Comparison of ENCODE assay signal across 8 mouse cellular contexts in genomic region chr9:110304516-110304915, GRCm38 (mm10). TPM values are rescaled to one million over a fixed set of nuclear protein-coding genes. Genes with fewer than 3 reads are reported as not detected.
DNase-seq lines count a peak whose midpoint lies in the region; ATAC-seq and TF ChIP-seq lines count a peak whose summit lies in the region.

No protein-coding gene starts in this region.

- ATAC-seq in midbrain, embryonic 12.5 days (ENCODE audit: low FRiP score, low read depth) = peak; percentile 20; the same call in 1 of the 2 replicates
- ATAC-seq in monocyte, adult 5-6 weeks (replicated peaks; ENCODE audit: insufficient number of reproducible peaks, low FRiP score, low TSS enrichment, poor library complexity, severe bottlenecking) = no peak

- in situ Hi-C loops in ES-E14 (cut with MboI; ENCODE audit: low sequenced_read_pairs in 2 of 2, unreplicated experiment in 2 of 2) = no loop called here

- peak overlapping the region; percentile 95 for H3K27ac ChIP-seq in heart, embryonic 10.5 days
- peak overlapping the region; percentile 83 for H3K27ac ChIP-seq in ES-E14 (ENCODE audit: insufficient read depth, low read depth, low read length, poor library complexity, severe bottlenecking)
- peak overlapping the region; percentile 94 for H3K27ac ChIP-seq in midbrain, embryonic 12.5 days (replicated peaks)

- H3K4me1 ChIP-seq in heart, embryonic 10.5 days = peaks cover 15% of the 10 kb centered on the region
- H3K4me1 ChIP-seq in ES-E14 (ENCODE audit: control insufficient read depth in 2 of 2, insufficient read depth in 2 of 2, low read length in 2 of 2, poor library complexity in 1 of 2) = no peaks in the 10 kb centered on the region; a peak in 1 of 4 replicates
- peaks cover 40% of the 10 kb centered on the region for H3K4me1 ChIP-seq in erythroblast, embryonic 14.5 days (ENCODE audit: control insufficient read depth)
- peaks cover 8% of the 10 kb centered on the region for H3K4me1 ChIP-seq in midbrain, embryonic 12.5 days

- H3K4me2 ChIP-seq in midbrain, embryonic 12.5 days (replicated peaks) = peak overlapping the region; percentile 68

- peak overlapping the region; percentile 67 for H3K4me3 ChIP-seq in heart, embryonic 10.5 days
- peak overlapping the region; percentile 69 to 81 for H3K4me3 ChIP-seq in ES-E14 (ENCODE audit: insufficient read depth in 1 of 2, low read depth in 1 of 2, low read length in 2 of 2, poor library complexity in 1 of 2, severe bottlenecking in 1 of 2)
- peak overlapping the region; percentile 87 for H3K4me3 ChIP-seq in erythroblast, embryonic 14.5 days (replicated peaks)
- H3K4me3 ChIP-seq in midbrain, embryonic 12.5 days = peak overlapping the region; percentile 49

- no peaks in the 10 kb centered on the region for H3K9me3 ChIP-seq in heart, embryonic 10.5 days
- no peaks in the 10 kb centered on the region for H3K9me3 ChIP-seq in ES-E14 (ENCODE audit: control insufficient read depth, insufficient read depth, low read depth, low read length)
- peaks cover 14% of the 10 kb centered on the region for H3K9me3 ChIP-seq in erythroblast, embryonic 14.5 days (ENCODE audit: control insufficient read depth, low read length)
- no peaks in the 10 kb centered on the region for H3K9me3 ChIP-seq in midbrain, embryonic 12.5 days

- DNase-seq in heart, embryonic 10.5 days (ENCODE audit: low spot score) = no peak
- no peak for DNase-seq in heart, adult 11 months
- peak; percentile 60 for DNase-seq in ES-E14 (ENCODE audit: low read depth, low spot score)
- DNase-seq in kidney, postnatal 10 days = peak; percentile 36
- DNase-seq in ovary, postnatal 36 days (ENCODE audit: low spot score) = no peak

- peaks cover 6% of the 10 kb centered on the region for H3K36me3 ChIP-seq in heart, embryonic 10.5 days
- no peaks in the 10 kb centered on the region for H3K36me3 ChIP-seq in ES-E14 (ENCODE audit: control insufficient read depth, insufficient read depth, low read length, poor library complexity, severe bottlenecking)
- H3K36me3 ChIP-seq in erythroblast, embryonic 14.5 days (ENCODE audit: control insufficient read depth) = peaks cover 2% of the 10 kb centered on the region
- H3K36me3 ChIP-seq in midbrain, embryonic 12.5 days = no peaks in the 10 kb centered on the region

- WGBS in heart, embryonic 10.5 days = 7% methylated on average over 4 of the region's 4 CpGs
- WGBS in midbrain, embryonic 12.5 days = 3% methylated on average over 4 of the region's 4 CpGs

- peak overlapping the region; percentile 78 for H3K9ac ChIP-seq in ES-E14 (ENCODE audit: insufficient read depth, low read depth, low read length, poor library complexity, severe bottlenecking)
- peak overlapping the region; percentile 63 for H3K9ac ChIP-seq in midbrain, embryonic 12.5 days (replicated peaks)

- no peaks in the 10 kb centered on the region for H3K27me3 ChIP-seq in heart, embryonic 10.5 days (ENCODE audit: insufficient read depth, poor library complexity, severe bottlenecking)
- no peaks in the 10 kb centered on the region for H3K27me3 ChIP-seq in erythroblast, embryonic 14.5 days (ENCODE audit: control insufficient read depth)
- no peaks in the 10 kb centered on the region for H3K27me3 ChIP-seq in midbrain, embryonic 12.5 days

TF ChIP-seq in ES-E14, 5 proteins besides CTCF, POLR2A, EP300 and RAD21:
- TF ChIP-seq ZC3H11A (IDR thresholded peaks at IDR 0.05; ENCODE audit: borderline replicate concordance, low read depth, low read length) = no peak
- no peak for TF ChIP-seq MAFK (IDR thresholded peaks at IDR 0.05; ENCODE audit: insufficient read depth, low read depth, low read length)
- no peak for TF ChIP-seq HCFC1 (IDR thresholded peaks at IDR 0.05; ENCODE audit: borderline replicate concordance, insufficient read depth, low read length)
- TF ChIP-seq CHD2 (IDR thresholded peaks at IDR 0.05; ENCODE audit: low read depth, low read length) = no peak
- TF ChIP-seq ZNF384 (IDR thresholded peaks at IDR 0.05; ENCODE audit: low read depth, low read length) = no peak
TF ChIP-seq in ES-E14: peak in this region for 0.

RNA-seq across cellular contexts. Expression of gene Elp6, which starts 0.5 kb away (rescaled TPM):
- 22.1 and 32.3 TPM in 2 replicates for polyA plus RNA-seq in heart, embryonic 10.5 days (2016; fragmentation: Nextera tagmentation; extraction: Ambion mirVana)
- total RNA-seq in ES-E14 (2012; rRNA removed) = 24.5 and 28.3 TPM in 2 replicates
- polyA plus RNA-seq in erythroblast, embryonic 14.5 days (2012) = 0.34 and 0.40 TPM in 2 replicates
- 34.8 and 38.7 TPM in 2 replicates for polyA plus RNA-seq in midbrain, embryonic 12.5 days (2016; fragmentation: Nextera tagmentation; extraction: Ambion mirVana)
- total RNA-seq in monocyte, adult 5-6 weeks (2017) = 1.7 to 7.1 TPM (median 6.1 TPM) in 3 replicates

RNA-seq across cellular contexts. Expression of gene Scap, which starts 28.6 kb away (rescaled TPM):
- polyA plus RNA-seq in heart, embryonic 10.5 days (2016; fragmentation: Nextera tagmentation; extraction: Ambion mirVana) = 27.9 and 30.7 TPM in 2 replicates
- 67.7 and 90.1 TPM in 2 replicates for total RNA-seq in ES-E14 (2012; rRNA removed)
- 1.5 and 1.7 TPM in 2 replicates for polyA plus RNA-seq in erythroblast, embryonic 14.5 days (2012)
- 39.3 and 44.2 TPM in 2 replicates for polyA plus RNA-seq in midbrain, embryonic 12.5 days (2016; fragmentation: Nextera tagmentation; extraction: Ambion mirVana)
- 9.0 to 22.1 TPM (median 12.4 TPM) in 3 replicates for total RNA-seq in monocyte, adult 5-6 weeks (2017)

Comparison
In these comparisons a context has a peak if more than half of its experiments do, and no peak if none do; other contexts are left out.
1. DNase-seq: peak in ES-E14 (single experiment) and kidney, postnatal 10 days (single experiment); none in heart, embryonic 10.5 days (single experiment), heart, adult 11 months (single experiment) and ovary, postnatal 36 days (single experiment).
2. RNA of gene Elp6, which starts 0.5 kb away (polyA plus RNA-seq): 34.8 to 38.7 TPM in midbrain, embryonic 12.5 days and 22.1 to 32.3 TPM in heart, embryonic 10.5 days; 0.34 to 0.40 TPM in erythroblast, embryonic 14.5 days; every median in the first group is over 10 times any median in the second.
3. RNA of gene Scap, which starts 28.6 kb away (polyA plus RNA-seq): 39.3 to 44.2 TPM in midbrain, embryonic 12.5 days and 27.9 to 30.7 TPM in heart, embryonic 10.5 days; 1.5 to 1.7 TPM in erythroblast, embryonic 14.5 days; every median in the first group is over 10 times any median in the second.
4. Peak in every context shown above with its lines, with median percentiles within 50 percentile points of each other: H3K27ac ChIP-seq and H3K4me3 ChIP-seq.